Mouse (Mus musculus) C2C12 (cell line): Measurements from ENCODE around the gene Kcnv2. TPM values are rescaled to one million over a fixed set of nuclear protein-coding genes. Genes with fewer than 3 reads are reported as not detected.

Experiments
- H3K27me3 ChIP-seq: one replicate; pipeline ENCODE4 v1.6.1; 2011; ENCODE audit not compliant: control insufficient read depth, insufficient read depth, insufficient read length
- H3K36me3 ChIP-seq: one replicate; pipeline ENCODE4 v1.6.1; 2011; ENCODE audit not compliant: control insufficient read depth, insufficient read depth
- H3K4me3 ChIP-seq: one replicate; pipeline ENCODE4 v1.5.1; 2011; ENCODE audit warnings: mild to moderate bottlenecking, control low read depth; ENCODE audit not compliant: poor library complexity, insufficient read depth, severe bottlenecking
- H3K79me2 ChIP-seq: one replicate; pipeline ENCODE4 v1.6.1; 2011; ENCODE audit not compliant: control insufficient read depth, insufficient read depth
- H3K79me3 ChIP-seq: one replicate; pipeline ENCODE4 v1.6.1; 2011; ENCODE audit warnings: low read depth, control low read depth
- H3ac ChIP-seq: one replicate; pipeline ENCODE3; 2011; ENCODE audit warnings: low read depth; ENCODE audit not compliant: control insufficient read depth, insufficient read length
- CEBPB ChIP-seq: IDR thresholded peaks from one replicate; pipeline ENCODE4 v1.6.1; 2011; ENCODE audit warnings: low read depth, mild to moderate bottlenecking, control low read depth, moderate library complexity
- CTCF ChIP-seq: IDR thresholded peaks from one replicate; pipeline ENCODE4 v1.5.1; 2011; ENCODE audit not compliant: control insufficient read depth, insufficient read depth, insufficient read length
- FOSL1 ChIP-seq: IDR thresholded peaks from one replicate; pipeline ENCODE4 v1.8.0; 2011; ENCODE audit warnings: mild to moderate bottlenecking, low read length; ENCODE audit not compliant: poor library complexity, insufficient read depth, severe bottlenecking
- MAX ChIP-seq: IDR thresholded peaks from one replicate; pipeline ENCODE4 v1.6.1; 2011; ENCODE audit warnings: mild to moderate bottlenecking, control low read depth
- MYOD1 ChIP-seq: IDR thresholded peaks from one replicate; pipeline ENCODE4 v1.6.1; 2011; ENCODE audit warnings: low read depth; ENCODE audit not compliant: control insufficient read depth, insufficient read length
- MYOG ChIP-seq: IDR thresholded peaks from one replicate; pipeline ENCODE4 v1.6.1; 2011; ENCODE audit not compliant: control insufficient read depth, insufficient read length; ENCODE audit errors: extremely low read depth
- USF1 ChIP-seq: IDR thresholded peaks from one replicate; pipeline ENCODE4 v1.6.1; 2011; ENCODE audit warnings: low read depth, mild to moderate bottlenecking, control low read depth, moderate library complexity
- polyA plus RNA-seq: library from polyadenylated mRNA; unstranded; fragments of >200 nt; fragmentation: generic; extraction: Trizol; gene quantifications from one replicate; pipeline ENCODE4 v1.2.1, GENCODE M21; 2012; ENCODE audit warnings: missing spikeins

Gene Kcnv2
- polyA plus RNA-seq, 1 experiment: not detected

DNA sequence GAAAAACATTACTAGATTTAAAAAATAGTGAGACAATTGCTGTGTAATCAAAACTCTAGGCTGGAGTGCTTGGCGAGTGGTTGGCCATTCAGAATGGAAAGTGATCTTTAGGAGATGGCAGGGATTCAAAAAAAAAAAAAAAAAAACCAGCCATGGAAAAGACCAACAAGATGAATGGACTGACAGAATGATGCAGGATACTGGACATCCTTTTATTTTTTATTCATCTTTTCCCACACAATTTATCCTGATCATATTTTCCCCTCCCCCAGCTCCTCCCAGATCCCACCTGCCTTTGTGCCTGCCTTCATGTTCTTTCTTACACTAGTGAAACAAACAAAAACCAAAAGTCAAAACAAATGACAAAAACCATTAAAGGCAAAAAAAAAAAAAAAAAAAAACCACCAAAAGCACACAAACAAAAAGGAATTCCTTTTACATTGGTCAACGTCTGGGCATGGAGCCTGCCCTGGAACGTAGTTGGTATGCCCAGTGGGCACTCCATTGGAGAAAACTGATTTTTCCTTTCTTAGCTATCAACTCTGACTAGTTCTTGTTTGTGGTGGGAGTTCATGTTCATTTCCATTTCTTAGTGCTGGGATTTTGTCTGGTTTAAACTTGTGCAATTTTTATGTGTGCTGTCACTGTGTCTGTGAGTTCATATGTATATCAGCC is 47.2 kb downstream of the Kcnv2 start:
- Histone ChIP-seq H3K79me2 (no peaks in the 10 kb centered on the region), H3K79me3 (no peaks in the 10 kb centered on the region), H3K4me3 (no peak overlapping the region), H3K36me3 (no peaks in the 10 kb centered on the region), H3ac (no peak overlapping the region), H3K27me3 (no peaks in the 10 kb centered on the region)
- peak; percentile 21 for TF ChIP-seq CEBPB
- no peak for TF ChIP-seq USF1

DNA sequence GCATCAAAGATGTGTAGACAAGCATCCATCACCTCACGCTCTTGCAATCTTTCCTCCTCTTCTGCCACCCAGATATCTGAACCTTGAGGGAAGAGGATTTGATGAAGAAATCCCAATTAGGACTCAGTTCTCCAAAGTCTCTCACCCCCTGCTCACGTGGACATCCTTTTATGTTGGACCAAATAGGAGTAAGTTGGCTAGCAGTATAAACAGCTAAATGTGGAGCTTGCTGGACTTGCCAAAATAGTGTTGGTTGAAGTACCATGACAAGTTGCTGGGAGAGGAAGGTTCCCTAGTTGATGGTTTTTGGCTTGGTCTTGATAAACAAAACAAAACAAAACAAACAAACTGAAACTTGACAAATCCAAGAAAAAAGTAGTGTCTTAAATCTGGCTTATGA is 47.8 kb downstream of the Kcnv2 start:
- H3K4me3 ChIP-seq: no peak overlapping the region
- H3K36me3 ChIP-seq: no peaks in the 10 kb centered on the region
- no peaks in the 10 kb centered on the region for H3K27me3 ChIP-seq
- TF ChIP-seq CTCF: no peak
- no peak for TF ChIP-seq USF1
- no peak for TF ChIP-seq CEBPB
- no peak for TF ChIP-seq MYOG
- no peak for TF ChIP-seq MYOD1
- no peak for TF ChIP-seq FOSL1
- TF ChIP-seq MAX: no peak
- no peak overlapping the region for H3ac ChIP-seq
- no peaks in the 10 kb centered on the region for H3K79me2 ChIP-seq
- no peaks in the 10 kb centered on the region for H3K79me3 ChIP-seq

DNA sequence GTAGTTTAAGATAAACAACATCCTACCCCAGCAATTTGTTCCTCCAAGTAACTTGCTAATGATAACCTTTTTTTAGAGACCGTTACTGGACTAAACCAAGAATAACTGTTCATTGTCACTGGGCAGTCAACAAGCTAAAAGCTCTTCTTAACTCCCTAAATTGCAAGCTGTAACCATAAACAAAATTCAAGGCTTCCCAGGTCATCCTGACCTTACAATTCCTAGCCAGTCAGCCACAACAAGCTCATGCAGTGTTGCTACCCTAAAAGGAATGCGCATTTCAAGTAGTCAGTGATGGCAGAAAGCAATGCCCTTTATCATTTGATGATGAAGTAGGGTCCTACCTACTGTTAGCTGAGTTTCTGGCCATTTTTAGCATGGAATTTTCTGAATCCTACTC is 48.4 kb downstream of the Kcnv2 start:
- Histone ChIP-seq H3K36me3 (no peaks in the 10 kb centered on the region), H3ac (no peak overlapping the region), H3K4me3 (no peak overlapping the region), H3K79me3 (no peaks in the 10 kb centered on the region), H3K79me2 (no peaks in the 10 kb centered on the region), H3K27me3 (no peaks in the 10 kb centered on the region)
- TF ChIP-seq MYOD1 (no peak), MYOG (no peak), MAX (no peak), FOSL1 (no peak), USF1 (no peak), CTCF (no peak), CEBPB (no peak)

DNA sequence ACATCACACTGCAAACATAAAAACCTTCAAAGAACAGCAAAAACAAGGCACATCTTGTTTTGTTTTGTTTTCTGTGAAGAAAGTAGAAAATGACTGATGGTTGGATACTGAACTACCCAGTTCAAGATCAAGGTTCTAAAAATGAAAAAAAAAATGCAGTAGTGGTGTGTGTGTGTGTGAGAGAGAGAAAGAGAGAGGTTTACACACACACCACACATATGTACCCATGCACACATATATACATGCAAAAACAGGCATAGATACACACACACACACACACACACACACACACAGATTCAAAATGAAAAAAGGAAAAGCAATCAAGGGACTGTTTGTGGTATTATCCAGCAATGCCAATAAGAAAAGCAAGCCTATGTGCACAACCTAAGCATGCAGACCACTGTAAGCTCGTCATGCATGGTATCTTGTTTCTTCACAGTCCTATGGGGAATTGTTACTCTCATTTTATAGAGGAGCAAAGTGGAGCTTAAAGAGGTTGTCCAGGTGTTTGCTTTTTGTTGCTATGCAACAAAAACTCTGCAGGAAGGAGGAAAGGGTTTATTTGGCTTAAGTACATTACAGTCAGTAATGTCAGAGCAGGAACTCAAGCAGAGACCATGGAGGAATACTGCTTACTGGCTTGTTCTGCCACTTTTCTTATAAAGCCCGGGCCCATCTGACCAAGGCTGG is 57.5 kb downstream of the Kcnv2 start:
- Histone ChIP-seq H3K36me3 (peaks cover 8% of the 10 kb centered on the region), H3K27me3 (no peaks in the 10 kb centered on the region), H3K79me2 (no peaks in the 10 kb centered on the region), H3K79me3 (no peaks in the 10 kb centered on the region), H3K4me3 (no peak overlapping the region), H3ac (no peak overlapping the region)
- TF ChIP-seq FOSL1 (no peak), CTCF (no peak), MYOG (no peak), MAX (no peak), MYOD1 (no peak), USF1 (no peak), CEBPB (no peak)

DNA sequence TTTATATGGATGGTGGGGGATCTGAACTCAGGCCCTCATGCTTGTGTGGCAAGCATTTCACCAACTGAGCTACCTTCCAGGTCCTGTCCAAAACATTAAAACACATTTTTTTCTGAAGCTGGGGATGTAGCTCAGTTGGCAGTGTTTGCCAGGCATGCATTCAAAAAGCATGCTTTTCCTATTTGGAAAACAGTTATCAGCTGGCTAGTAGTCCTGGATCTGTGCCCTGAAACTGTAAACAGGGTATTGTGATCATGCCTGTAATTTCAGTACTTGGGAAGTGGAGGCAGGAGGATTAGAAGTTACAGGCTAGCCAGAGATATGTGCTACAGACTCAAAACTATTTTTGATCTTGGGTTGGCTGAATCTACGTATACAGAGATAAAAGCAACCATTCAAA is 59.7 kb downstream of the Kcnv2 start:
- peaks cover 25% of the 10 kb centered on the region for H3K36me3 ChIP-seq
- H3K79me2 ChIP-seq: no peaks in the 10 kb centered on the region
- no peak for TF ChIP-seq CTCF
- TF ChIP-seq MYOG: no peak
- TF ChIP-seq MYOD1: no peak
- no peak for TF ChIP-seq CEBPB
- no peak for TF ChIP-seq MAX
- no peak for TF ChIP-seq FOSL1
- no peak for TF ChIP-seq USF1
- H3ac ChIP-seq: no peak overlapping the region
- no peak overlapping the region for H3K4me3 ChIP-seq
- no peaks in the 10 kb centered on the region for H3K27me3 ChIP-seq
- H3K79me3 ChIP-seq: no peaks in the 10 kb centered on the region

DNA sequence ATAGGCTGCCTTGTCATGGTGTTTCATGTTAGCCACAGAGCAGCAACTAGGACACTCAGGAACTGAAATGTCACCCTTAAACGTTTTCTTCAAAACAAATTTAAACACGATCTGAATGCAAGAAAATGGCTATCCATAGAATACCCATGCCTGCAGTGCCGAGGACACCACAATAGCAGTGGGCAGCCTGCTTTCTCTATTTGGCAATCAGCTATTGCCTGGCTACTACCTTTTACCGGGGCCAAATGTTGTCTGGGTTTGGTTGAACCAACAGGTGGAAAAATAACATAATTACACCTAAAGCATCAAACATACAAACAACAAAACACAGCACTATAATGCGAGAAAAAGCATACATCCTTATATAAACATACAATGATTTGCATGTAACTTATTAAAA is 60.9 kb downstream of the Kcnv2 start:
- no peak overlapping the region for H3ac ChIP-seq
- H3K36me3 ChIP-seq: peaks cover 36% of the 10 kb centered on the region
- H3K4me3 ChIP-seq: no peak overlapping the region
- TF ChIP-seq MAX (no peak), FOSL1 (no peak), USF1 (no peak), CTCF (no peak), CEBPB (no peak), MYOG (no peak), MYOD1 (no peak)
- H3K27me3 ChIP-seq: no peaks in the 10 kb centered on the region
- H3K79me3 ChIP-seq: no peaks in the 10 kb centered on the region
- H3K79me2 ChIP-seq: no peaks in the 10 kb centered on the region
